Mouse (Mus musculus) heart, adult 9 months (tissue): Measurements from ENCODE around the gene Stx18.

Source experiments
- DNase-seq, 2 experiments: peaks; one replicate each; pipeline ENCODE4 v3.0.0; 2022; ENCODE audit warnings: low spot score in 2 of 2

Gene Stx18

DNA sequence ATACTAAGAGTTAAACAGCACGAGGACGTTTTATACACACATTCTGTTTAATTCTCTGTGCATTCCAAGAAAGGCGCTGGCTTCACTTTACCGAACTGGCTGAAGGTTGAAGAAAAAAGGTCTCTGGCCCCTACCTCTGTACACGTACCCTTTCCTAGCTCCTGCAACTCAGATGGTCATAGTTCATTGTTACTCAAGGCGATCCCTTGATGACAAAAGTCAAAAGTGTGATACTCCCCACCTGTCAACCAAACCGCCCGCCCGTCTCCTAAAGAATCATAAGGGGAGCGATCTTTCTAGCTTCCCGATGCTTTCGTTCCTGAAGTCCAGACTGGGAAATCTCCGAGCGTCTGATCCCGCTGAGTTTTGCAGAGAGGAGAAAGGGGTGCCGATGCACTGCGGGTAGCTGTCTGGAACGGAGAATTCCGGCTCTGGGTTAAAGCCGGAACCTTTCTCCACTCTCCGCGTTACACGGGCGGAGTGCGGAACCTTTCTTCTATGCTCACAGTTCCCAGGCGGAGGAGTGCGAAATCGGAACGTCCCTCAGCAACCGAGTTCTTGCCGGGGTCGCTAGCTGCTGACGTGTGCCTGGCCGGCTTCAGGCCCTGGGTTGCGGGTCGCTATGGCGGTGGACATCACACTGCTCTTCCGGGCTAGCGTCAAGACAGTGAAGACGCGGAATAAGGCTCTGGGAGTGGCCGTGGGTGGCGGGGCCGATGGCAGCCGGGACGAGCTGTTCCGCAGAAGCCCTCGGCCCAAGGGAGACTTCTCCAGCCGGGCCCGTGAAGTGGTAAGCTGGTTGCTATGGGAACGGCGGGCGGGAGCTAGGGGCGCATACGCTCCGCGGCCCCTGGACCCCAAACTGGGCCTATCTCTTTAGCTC is at the start of gene Stx18:
TSS of gene Stx18 (plus strand) at position 33 of the 883 bp plus-strand sequence.
- DNase-seq, result peak; percentile 75 to 85

DNA sequence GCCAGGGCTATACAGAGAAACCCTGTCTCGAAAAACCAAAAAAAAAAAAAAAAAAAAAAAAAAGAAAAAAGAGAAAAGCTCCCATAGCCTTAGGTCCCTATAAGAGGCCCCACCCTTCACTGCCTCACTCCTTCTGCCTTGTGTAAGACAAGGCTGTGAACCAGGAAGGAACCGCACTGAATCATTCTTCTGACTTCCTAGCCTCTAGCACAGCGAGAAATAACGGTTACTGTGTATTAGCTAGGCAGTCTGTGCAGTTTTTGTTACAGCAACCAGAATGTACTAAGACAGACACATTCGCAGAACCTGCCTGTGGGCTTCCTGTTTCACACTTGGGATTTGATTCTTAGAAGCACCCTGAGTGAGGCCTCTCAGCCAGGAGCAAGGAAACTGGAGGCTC is 46.2 kb upstream of the Stx18 start:
- DNase-seq, result no peak

GRCm38 (mm10) chr5:37998805-37999204 is 39.7 kb upstream of the Stx18 start:
- no peak for DNase-seq

GRCm38 (mm10) chr5:38002573-38002972 is 36.0 kb upstream of the Stx18 start:
- no peak for DNase-seq

DNA sequence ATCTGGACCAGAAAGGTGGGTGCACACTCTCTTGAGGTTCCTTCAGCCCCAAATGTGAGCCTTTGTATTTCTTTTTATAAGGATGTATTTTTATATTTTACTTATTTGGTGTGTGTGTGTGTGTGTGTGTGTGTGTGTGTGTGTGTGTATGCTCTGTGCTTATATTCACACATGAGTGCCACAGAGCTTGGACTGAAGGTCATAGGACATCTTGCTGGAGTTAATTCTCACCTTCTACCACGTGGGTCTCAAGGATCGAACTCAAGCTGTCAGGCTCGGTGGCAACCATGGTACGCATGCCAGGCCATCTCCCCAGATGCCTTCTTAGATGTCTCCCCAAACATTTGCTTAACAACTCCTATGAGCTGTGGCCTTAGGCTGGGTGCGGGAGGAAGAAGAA is 33.8 kb upstream of the Stx18 start:
- no peak for DNase-seq

DNA sequence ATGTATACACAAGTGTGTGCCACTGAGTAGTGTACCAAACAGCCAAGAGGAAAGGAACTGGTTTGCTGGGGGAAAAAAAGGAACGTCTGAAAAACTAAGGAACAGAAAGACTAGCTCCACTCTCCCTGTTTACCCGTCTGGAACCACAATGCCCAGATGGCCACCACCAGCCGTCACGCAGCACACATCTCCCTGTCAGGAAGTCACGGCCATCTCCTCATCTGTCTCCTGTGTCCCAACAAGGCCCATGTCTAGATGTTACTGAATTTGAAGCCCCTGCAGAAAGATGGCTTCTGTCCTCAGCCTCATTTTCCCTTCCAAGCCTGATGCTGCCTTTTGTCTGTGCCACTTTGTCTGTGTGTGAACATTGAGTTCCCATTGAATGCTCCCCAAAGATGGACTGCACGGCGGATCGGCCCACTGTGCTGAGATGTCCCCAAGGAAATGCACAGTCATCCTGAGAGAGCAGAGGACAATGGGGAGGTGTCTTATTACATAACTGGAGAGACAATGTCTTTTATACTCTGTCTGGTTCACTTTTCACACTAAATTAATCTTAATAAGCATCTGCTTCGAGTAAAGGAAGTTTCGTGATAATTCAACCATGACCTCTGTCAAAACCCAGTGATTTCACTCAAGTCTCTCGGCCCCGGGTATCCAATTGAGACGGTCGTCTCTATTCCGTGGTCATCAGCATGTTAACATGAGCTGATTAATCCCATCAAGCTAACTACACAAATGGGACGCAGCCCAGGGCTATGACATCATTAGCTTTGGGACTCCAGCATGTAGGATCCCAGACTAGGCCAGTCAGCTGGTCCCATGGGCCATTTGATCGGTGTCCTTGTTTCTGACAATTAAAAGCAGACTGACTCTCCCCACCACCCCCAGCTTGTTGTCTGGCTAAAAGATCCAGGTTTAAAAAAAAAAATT is 31.9 kb upstream of the Stx18 start:
- DNase-seq, result no peak

GRCm38 (mm10) chr5:38009071-38009470 is 29.5 kb upstream of the Stx18 start:
- no peak for DNase-seq

GRCm38 (mm10) chr5:38014916-38015315 is 23.6 kb upstream of the Stx18 start:
- no peak for DNase-seq

DNA sequence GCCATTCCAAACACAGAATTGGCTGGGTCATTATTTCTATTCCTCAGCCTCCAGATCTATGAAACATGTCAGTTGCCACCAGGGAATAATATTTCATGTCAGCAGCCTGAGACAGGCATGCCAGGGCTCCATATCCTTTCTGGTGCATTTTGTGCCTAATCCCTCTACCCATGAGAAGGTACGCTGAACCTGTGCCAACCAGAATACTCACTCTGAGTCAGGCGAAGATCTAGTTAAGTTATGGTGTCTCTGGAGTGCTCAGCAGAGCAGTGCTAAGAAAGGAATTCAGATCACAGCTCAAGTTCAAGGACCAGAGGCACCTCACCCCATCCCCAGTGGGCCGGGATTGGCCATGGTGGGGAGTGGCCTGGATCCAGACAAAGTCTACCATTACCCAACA is 21.6 kb upstream of the Stx18 start:
- DNase-seq, result no peak

DNA sequence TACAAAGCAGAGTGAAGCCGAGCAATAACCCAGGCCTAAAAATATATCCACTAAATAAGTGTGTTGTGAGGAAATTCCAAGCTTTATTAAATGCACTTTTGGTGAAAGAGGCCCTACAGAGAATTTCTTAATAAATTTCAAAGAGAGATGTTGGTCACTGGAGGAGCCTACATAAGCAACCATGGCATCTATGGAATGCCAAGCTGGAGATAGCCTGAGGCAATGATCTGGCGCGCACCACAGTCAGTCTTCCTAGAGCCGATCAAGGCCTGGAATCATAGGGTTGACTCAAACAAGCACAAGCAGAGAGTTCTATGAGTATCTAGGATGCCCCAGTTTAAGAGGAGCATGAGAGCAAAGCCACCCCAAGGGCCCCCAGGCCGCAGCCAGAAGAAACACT is 10.9 kb upstream of the Stx18 start:
- no peak for DNase-seq

DNA sequence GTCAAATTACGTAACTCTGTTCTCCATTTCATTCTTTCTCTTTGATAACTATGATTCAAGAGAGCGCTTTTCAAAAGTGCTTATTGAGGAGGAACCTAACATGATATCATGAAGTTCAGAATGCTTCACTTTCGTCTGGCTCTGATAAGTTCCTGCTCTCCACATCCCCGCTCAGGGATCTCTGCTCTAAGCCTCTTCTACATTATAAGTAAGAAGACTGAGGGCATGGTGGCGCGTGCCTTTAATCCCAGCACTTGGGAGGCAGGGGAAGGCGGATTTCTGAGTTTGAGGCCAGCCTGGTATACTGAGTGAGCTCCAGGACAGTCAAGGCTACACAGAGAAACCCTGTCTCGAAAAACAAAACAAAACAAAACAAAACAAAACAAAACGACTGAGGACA is 268 bp upstream of the Stx18 start:
- no peak for DNase-seq

- DNase-seq, result no peak
Observed at GRCm38 (mm10) chr5:38039796-38040195, 1.3 kb downstream of the Stx18 start.

GRCm38 (mm10) chr5:38044923-38045322 is 6.4 kb downstream of the Stx18 start:
- no peak for DNase-seq

DNA sequence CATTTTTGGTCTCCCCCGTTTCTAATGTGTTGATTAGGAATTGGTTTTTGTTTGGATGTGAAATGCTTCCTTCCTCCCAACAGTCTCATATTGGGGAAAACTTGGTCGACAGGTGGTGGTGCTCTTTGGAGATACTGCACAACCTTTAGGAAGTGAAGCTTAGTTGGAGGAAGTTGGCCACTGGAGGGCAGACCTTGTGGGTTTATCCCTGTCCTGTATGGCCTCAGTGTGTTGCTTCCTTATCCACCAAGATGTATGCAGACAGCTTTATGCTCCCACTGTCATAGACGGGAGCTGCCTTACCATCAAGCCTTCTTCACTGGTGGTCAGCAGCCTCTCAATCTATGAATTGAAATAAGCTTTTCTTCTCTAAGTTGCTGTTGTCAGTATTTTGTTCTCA is 9.6 kb downstream of the Stx18 start:
- no peak for DNase-seq

DNA sequence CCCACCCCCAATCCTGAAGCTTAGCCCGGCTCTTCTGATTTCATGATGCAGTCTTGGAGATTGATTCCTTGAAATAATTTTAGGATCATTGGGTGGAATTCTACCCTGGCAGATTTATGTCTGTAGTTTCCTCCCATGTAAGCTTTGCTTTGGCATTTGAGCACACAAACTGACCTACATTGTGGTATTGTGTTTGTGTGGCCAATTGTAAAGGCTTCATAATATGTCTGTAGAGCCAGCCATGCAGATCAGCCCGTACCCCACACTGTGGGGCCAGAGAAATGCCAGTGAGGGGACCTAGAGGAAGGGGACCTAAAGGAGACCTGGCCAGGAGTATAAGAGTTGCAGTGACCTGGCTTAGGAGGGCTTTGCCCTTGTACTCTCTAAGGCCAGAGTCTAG is 22.5 kb downstream of the Stx18 start:
- no peak for DNase-seq

GRCm38 (mm10) chr5:38062709-38063108 is 24.2 kb downstream of the Stx18 start:
- DNase-seq, result no peak

DNA sequence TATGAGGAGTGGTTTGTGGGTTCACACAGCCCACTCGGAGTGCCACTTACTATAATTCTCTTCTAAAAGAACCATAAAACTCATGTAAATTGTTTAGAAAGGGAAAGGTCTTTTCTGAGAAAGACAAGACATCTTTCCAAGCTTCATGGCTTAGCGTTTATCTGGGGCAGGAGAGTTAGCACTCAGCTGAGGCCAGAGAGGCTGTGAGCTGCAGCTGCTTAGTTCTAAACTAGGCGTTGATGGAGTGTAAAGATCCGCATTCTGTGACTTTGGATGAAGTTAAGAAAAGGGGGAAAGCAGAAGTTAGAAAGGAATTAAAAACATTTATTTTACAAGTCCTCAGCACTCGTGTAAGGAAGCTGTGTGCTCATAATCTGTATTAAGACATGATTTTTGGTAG is 24.8 kb downstream of the Stx18 start:
- no peak for DNase-seq

DNA sequence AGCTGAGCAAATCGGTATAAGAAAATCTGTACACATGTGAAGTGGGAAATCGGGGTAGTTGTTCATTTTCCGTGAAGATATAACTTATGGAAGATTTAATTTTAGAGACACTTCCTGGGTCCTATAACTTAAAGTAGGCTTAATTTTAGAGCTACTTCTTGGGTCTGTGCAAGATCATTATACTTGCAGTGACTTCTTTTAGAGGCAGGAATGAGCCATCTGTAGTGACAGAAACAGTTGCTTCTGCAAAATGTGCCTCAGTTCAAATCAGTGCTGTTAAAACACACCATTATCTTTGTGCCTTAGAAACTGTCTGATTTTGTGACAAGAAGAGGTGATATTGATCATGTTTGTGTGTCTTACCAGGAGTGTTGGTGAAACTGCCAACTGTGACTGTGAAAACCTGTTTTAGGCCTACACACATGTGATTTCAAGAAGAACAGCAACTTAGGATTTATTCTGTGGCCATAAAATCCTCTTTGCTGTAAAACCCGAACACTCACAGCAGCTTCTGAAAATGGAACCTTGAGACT is 25.6 kb downstream of the Stx18 start:
- no peak for DNase-seq

GRCm38 (mm10) chr5:38064701-38065100 is 26.2 kb downstream of the Stx18 start:
- peak; percentile 10 to 14 for DNase-seq

- DNase-seq, result no peak
Observed at GRCm38 (mm10) chr5:38065454-38065853, 26.9 kb downstream of the Stx18 start.

DNA sequence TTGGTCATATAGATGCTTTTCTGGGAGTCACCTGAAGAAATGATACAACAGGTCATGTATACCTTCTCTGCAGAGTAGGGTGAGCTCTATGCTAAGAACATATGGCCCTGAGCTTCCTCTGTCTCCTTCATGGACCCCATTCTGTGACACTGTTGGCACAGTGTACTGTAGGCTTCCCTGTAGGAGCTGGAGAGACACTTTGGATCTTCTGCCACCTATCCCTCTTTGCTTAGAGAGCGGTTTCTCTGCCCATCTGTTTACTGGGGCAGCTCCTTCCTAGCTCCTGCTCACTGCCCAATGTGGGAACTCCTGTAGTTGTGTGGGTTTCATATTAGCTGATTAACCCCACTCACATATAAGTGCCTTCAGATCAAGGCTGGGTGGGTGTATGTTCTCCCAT is 28.1 kb downstream of the Stx18 start:
- DNase-seq, result no peak

DNA sequence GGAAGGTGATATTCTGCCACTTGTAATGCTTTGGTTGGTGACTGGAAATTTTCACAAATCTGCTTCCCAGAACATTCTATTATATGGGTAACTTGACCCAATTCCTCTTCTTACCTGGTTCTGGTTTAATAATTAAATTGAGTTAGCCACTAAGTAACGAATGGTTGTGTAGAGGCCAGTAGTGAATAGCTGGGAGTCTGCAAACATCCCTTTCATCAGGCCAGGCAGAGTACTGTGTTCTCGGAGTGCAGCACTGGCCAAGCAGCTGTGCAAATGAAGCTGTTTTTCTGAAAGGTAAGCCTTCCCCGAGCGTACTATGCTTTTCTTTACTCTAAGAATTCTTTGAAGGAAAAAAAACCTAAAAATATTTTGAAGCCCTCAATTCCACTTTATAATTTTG is 37.8 kb downstream of the Stx18 start:
- no peak for DNase-seq
